Mouse (Mus musculus) megakaryocyte progenitor cell, adult 5-6 weeks (primary cell): ENCODE results near the gene Fyttd1. TPM values are rescaled to one million over a fixed set of nuclear protein-coding genes. Genes with fewer than 3 reads are reported as not detected.

Experiments
- ATAC-seq: replicated peaks from 2 replicates; pipeline ENCODE4 v1.8.0; 2016; ENCODE audit warnings: mild to moderate bottlenecking, moderate TSS enrichment, inconsistent platforms; ENCODE audit not compliant: poor library complexity
- total RNA-seq, 2 experiments: library from RNA; stranded (forward) in 1 of 2; stranded (reverse) in 1 of 2; fragments of 157-497, 149-512 nt in 1 of 2; fragments of 200-1000 nt in 1 of 2; gene quantifications; 2 replicates each; pipeline versions ENCODE4 v1.2.3 to v1.2.4; 2015 to 2017

The Fyttd1 gene
- total RNA-seq, 2 experiments from 2014 or later, result 31.3 to 51.3 TPM

DNA sequence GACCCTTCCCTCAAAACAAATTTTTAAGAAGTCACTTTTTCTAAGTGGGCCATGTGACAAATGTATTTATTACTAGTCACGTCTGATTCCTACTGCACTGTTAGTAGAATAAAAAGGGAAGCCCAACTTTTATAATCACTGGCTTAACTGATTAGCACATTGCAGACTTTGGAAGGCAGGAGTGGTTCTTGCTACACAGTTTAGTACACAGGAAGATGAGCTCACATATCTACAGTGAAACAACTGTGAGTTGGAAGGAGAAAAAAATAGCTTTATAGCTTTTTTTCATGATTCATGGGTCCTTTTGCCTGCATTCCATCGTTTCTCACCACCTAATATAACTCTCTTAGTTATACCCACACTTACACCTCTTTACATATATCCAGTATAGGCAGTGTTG, 63.9 kb downstream of the Fyttd1 start:
- peak; percentile 93 for ATAC-seq

DNA sequence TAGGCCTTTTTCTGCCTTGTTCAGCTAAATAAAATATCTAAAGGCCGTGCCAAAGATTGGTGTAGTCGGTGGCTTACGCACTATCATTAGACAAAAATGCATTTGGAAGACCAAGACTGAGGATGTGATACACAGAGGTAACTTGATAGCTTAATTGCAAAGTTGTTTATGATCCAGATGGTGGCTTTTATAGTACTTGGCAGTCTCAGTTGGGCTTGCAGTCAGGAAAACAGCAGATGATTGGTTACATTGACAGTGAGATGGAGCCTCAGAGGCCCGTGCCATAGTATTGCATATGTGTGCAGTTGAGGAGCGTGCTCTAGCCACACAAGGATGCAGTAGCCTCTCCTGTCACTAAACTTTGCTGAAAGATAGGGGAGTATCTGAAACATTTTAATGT, 65.4 kb downstream of the Fyttd1 start:
- ATAC-seq, result no peak

DNA sequence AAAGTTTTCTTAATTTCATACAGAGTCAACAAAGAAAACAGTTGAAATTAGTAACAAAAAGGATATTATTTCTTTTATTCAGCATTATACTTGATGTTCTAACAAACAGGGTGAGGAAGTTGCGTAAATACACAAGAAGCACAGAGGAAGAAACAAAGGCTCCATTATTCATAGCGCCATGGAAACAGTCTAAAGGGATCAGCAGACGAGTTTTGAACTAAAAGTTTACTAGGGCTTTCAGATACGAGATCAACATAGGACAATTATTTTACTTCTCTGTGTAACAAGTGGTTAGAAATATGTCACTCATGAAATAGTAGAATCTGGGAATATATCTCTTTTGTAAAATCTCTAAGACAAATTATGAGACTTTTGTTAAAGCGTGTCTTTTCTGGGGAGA, 68.1 kb downstream of the Fyttd1 start:
- no peak for ATAC-seq

DNA sequence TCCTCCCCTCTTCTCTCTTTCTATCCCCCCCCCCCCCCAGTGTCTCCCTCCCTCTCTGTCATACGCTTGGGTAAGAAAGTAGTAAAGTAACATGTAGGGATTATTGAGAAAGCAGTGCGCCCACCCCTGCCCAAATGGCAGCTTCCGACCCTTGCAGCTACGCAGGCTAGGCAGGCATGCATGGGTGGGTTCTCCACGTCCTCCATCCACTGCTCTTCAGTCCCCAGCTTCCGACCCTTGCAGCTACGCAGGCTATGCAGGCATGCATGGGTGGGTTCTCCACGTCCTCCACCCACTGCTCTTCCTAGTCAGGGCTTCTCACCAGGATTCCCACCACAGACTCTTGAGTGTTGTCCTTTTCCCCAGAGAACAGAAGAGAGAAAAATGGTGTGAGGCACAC, 70.7 kb downstream of the Fyttd1 start:
- ATAC-seq, result no peak

DNA sequence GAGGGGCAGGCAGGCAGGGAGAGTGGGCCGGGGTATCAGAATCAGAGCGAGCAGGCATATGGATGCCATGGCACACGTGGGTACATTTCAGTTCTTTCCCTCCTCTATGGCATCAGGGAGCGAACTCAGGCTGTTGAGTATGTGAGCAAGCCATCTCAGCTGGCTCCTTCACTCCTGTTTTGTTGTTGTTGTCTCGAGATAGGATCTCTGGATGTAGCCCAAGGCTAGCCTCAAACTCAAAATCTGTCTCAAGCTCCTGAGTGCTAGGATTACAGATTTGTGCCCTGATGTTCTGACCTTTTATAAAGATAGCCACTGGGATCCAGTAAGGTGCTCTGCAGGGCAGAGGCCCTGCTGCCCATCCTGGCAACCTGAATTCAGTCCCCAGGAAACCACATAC, 71.4 kb downstream of the Fyttd1 start:
- ATAC-seq, result no peak

DNA sequence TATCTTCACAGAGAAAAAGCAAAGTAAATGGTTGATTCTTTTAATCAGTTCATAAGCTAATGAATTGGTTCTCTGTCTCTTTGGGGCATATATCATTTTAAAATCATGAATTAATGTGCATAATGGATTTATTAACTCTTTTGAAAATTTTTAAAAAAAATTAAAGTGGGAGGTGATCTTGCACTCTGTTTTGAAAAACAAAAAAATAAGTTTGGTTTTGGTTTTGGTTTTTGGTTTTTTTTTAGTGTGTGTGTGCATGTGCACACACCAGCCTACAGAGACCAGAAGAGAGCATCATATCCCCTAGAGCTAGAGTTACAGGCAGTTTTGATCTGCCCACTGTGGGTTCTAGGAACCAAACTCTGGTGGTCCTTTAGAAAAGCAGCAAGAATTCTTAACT, 72.0 kb downstream of the Fyttd1 start:
- ATAC-seq, result no peak

DNA sequence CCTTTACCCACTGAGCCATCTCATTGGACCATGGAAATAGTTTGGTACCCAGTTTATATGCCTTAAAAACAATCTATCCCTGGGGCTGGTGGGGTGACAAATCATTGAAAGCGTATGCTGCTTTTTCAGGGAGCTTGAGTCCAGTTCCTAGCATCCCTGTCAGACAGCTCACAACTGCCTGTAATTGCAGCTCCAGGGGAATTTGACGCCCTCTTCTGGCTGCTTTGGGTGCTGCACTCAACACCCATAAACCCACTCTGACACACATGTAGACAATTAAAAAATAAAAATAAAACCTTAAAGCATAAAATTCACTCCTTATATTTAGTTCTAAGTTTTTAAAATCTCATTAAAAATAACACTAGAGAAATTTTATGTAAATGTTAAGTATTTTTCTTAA, 73.8 kb downstream of the Fyttd1 start:
- no peak for ATAC-seq

DNA sequence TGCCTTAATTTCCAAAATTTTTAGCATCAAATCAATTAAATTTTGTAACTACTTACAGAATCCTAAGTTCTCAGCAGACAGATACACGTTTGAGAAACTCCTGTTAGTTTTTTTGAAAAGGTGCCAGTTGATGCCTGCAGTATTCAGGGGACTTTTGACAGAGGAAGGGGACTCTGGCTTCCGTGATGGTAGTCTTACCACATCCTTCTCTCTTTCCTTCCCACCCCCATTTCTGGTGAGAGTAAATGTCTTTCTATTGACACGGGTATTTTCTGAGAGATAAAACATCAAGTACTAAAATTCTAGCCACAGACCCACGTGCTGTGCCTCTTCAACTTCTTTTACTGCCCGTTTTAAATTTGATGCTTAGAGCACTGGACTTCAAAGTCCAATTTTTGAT, 76.5 kb downstream of the Fyttd1 start:
- ATAC-seq, result no peak

DNA sequence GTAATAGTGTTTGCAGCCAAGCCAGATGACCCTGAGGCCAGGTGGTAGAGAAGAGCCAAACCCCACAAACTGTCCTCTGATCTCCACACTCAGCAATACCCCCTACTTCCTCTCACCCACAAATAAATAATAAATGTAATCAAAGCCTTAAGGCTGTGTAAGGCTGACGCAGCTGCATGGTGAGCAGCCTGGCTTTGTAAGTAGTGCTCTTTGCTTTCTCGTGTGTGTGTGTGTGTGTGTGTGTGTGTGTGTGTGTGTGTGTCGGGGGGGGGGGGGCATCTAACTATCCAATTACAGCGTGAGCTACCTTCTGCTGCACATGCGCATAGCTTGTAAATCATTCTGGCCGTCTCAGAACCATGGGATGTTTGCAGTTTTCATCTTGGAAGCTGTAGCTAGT, 77.0 kb downstream of the Fyttd1 start:
- ATAC-seq, result no peak

DNA sequence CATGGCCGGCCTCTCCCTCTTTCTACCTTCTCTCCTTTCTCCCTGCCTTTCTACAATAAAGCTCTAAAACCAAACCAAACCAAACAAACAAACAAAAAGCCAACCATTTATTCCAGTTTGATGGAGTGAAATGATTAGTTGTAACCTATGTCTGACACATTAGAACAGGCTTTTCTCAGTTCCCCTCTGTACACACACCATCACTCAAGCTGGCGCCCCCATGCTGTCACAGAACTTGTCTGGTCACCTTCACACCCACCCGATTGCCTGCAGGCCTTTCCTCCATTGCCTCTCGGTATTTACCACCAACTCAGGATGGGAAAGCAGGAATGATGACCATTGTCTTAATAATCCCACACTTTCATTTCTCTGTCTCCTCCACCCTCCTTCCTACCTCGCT, 79.6 kb downstream of the Fyttd1 start:
- no peak for ATAC-seq

Other genes with a start within 250 kb of the Fyttd1 start
- gene Tnk2, start 233.6 kb upstream of the Fyttd1 start, total RNA-seq (2015), result 5.9 and 6.9 TPM in 2 replicates
- 8.0 and 15.5 TPM in 2 replicates for gene Tnk2, start 233.6 kb upstream of the Fyttd1 start, total RNA-seq (2017)
- not detected in 2 replicates for gene Muc4, start 141.6 kb upstream of the Fyttd1 start, total RNA-seq (2015)
- not detected in 2 replicates for gene Muc4, start 141.6 kb upstream of the Fyttd1 start, total RNA-seq (2017)
- gene Muc20, start 80.1 kb upstream of the Fyttd1 start, total RNA-seq (2015), result not detected in 2 replicates
- gene Muc20, start 80.1 kb upstream of the Fyttd1 start, total RNA-seq (2017), result not detected in 2 replicates
- not detected in 2 replicates for gene Smbd1, start 67.0 kb upstream of the Fyttd1 start, total RNA-seq (2015)
- not detected in 2 replicates for gene Smbd1, start 67.0 kb upstream of the Fyttd1 start, total RNA-seq (2017)
- gene Rubcn, start 266 bp downstream of the Fyttd1 start, total RNA-seq (2015), result 7.6 and 8.2 TPM in 2 replicates
- gene Rubcn, start 266 bp downstream of the Fyttd1 start, total RNA-seq (2017), result 11.3 and 11.4 TPM in 2 replicates
- 16.6 and 21.5 TPM in 2 replicates for gene Lrch3, start 36.6 kb downstream of the Fyttd1 start, total RNA-seq (2015)
- 14.5 and 20.2 TPM in 2 replicates for gene Lrch3, start 36.6 kb downstream of the Fyttd1 start, total RNA-seq (2017)
- gene Iqcg, start 178.7 kb downstream of the Fyttd1 start, total RNA-seq (2015), result 1.3 and 2.5 TPM in 2 replicates
- gene Iqcg, start 178.7 kb downstream of the Fyttd1 start, total RNA-seq (2017), result 2.5 and 6.6 TPM in 2 replicates
- gene Rpl35a, start 179.0 kb downstream of the Fyttd1 start, total RNA-seq (2015), result 2,569 and 2,723 TPM in 2 replicates
- gene Rpl35a, start 179.0 kb downstream of the Fyttd1 start, total RNA-seq (2017), result 1,815 and 2,269 TPM in 2 replicates
- gene Lmln, start 185.0 kb downstream of the Fyttd1 start, total RNA-seq (2015), result 1.4 and 2.0 TPM in 2 replicates
- gene Lmln, start 185.0 kb downstream of the Fyttd1 start, total RNA-seq (2017), result 2.4 and 4.6 TPM in 2 replicates